Mouse (Mus musculus) neural tube, embryonic 10.5 days (tissue): ENCODE measurements around the gene Map2.
A peak's percentile ranks its signal among the peaks of the same experiment; 100 is the strongest.

Experiments used
- DNase-seq: peaks from one replicate; pipeline ENCODE4 v3.0.0-alpha.2; 2017; ENCODE audit warnings: low spot score; ENCODE audit errors: extremely low spot score

The Map2 gene

DNA sequence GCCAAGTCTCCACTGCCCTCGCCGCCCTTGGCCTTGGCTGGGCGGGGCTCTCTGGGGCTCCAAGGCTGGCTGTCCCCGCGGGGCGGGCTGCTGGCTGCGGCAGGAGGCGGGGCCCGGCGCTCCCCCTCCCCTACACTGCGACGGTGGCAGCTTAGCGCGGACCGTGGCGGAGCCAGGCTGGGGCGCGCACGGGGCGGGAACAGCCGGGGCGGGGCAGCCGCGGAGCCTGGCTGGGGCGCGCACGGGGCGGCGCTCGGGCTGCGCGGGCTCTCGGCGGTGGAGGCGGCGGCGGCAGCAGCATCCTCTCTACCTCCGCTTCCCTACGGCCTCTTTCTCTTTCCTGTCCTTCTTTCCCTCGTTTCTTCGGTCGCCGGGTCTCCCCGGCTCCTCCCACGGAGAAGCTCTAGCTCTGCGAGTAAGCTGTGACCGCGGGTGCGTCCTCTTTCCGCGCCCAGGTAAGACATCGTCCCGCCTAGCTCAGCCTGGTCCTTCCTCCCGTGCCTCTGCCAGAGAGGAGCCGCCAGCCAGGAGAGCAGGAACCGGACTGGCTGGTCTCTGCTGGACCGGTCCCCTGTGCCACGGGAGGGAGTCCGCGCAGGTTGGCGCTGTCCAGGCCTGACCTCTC lies at the start of gene Map2:
Map2 (plus strand) TSS at position 233 of the 625 bp plus-strand sequence.
- DNase-seq, result peak; percentile 80

DNA sequence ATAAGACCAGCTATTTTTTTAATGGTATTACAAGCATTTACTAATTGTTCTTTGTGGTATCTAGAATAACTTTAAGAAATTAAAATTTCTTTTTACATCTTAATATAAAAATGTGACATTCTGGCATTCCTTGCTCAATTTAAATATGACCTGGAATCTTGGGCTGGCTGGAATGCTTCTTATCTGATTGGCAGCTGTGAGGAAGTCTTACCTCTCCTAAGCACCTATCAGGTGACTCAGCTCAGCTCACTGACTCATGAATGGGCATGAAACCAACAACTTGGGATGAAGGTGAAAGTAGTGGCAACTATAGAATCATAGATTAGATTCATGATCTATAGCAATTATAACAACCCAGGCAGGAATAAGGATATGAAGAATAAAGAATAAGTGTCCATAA lies 42.1 kb upstream of the Map2 start:
- DNase-seq, result no peak

DNA sequence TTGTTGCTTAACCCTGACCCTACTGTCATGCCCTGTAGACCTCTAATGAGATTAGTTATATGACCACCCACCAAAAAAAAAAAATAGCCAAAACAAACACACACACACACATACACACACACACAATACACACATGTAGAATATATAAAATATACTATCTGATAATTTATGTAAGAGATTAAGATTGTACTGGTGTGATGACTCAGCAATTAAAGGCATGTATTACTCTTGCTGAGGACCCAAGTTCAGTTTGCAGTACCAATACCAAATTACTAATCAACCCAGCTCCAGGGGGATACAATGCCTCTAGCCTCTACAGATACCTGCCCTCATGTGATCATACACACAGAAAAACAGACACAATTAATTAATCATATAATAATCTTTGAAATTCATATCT lies 39.7 kb upstream of the Map2 start:
- no peak for DNase-seq

DNA sequence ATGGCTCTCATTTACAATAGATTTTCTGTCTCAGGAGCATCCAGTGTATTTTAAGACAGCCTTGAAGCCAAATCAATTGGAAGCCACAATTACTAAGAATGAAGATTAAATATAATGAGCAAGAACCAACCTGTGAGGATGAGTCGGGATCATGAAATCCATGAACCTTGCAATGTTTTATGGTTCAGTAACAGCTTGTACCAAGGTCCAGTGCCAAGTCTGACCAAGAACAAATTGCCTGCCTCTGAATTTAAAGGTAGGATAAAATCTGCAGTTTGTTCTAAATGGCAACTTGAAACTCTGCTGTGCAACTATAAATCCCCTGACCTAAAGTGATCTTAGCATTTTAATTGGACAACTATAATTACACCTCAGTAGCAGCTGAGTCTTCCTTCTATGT lies 34.4 kb upstream of the Map2 start:
- DNase-seq, result no peak

DNA sequence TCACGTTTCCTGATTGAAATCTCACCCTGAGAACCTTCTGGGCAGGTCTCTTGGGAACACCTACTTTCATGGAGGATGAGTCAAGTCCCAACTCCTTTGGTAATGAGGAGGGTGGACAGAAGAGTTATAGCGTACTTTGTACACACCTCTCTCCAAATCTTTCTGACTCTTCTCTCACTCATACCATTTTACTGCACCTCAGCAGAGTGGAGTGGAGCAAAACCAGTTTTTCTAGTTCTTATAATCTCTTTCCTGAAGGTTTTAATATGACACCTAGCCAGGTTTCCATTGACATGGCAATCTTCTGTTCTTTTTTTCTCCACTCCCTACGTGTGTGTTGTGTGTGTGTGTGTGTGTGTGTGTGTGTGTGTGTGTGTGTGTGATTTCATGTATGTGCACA lies 29.9 kb upstream of the Map2 start:
- no peak for DNase-seq

DNA sequence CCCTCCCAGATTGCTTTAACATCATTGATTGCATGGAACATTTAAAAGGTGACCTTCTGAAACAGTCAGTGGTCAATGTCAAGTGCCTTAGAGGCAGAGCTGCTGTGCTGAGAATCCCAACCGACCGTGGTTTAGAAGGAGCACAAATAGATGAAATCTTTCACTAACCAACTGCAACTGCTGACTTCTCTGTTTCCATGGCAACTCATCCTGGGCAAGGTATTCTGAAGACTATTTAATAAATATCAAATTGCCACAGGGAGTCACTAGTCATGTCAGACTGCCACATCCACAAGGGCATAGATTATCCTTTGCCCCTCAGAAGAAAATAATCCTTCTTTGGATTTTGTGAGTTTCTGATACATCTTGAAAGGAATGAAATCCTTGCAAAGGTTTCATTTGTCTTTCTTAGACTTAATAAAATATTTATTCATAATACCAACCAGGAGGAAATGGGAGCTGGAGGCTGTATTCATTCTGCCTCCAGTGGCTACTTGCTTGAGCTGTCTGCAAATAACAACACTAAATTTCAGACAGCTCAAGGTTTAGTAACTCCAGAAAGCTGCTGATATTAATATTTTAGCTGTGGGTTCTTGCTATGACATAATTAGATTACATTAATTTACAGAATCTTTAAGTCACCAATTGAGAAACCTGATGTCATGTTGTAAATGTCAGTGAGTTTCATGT lies 26.1 kb upstream of the Map2 start:
- no peak for DNase-seq

DNA sequence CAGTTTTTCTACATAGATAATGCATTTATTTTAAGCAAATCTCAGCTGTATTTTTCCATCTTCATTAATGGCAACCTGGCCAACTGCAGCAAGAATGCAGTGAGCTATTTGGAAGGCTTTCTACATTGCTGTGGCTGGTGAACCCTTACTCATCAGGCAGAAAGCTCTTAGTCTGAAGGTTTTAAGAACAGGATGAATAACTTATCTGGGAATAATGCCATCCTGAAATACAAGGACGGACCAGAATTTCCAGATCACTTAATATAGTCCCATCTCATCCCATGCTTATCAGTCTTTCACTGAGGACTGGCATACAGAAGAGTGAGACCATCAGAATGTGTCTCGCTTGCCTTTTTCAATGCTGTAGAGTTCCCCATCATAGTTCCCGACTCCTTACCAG lies 24.3 kb upstream of the Map2 start:
- DNase-seq, result no peak

DNA sequence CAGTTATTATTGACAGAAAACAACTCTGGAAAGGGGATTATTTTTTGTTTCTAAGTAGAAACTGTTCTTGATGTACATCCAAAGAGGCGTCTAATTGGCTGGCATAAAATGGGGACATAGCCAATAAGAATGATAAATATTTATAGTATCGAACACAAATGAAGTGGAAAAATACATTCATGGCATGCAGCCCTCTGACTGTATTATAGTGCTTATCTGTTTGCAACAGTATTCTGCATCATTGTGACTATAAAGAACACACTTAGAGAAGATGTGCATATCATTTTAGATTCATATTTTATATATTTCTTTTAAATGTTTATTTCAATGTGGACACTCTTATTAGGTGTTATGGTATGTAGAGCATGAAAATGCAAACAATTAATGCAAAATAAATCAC lies 17.9 kb upstream of the Map2 start:
- no peak for DNase-seq

DNA sequence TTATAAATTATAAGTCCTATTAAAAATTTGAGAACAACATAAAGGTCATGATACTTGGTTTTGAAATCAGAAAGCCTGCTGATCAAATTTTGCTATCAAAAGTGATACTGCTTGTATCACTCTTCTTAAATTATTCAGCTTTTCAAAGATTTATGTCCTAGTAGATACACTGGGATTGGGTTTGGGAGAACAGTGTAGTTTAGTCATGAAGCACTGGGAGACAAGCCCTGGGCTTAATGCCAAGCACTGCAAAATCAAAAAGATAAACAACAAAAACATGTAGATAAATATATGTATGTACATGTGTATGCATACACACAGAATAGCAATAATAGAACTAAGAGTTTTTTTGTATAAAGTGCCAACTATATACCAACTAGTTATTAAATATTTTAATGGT lies 17.5 kb upstream of the Map2 start:
- no peak for DNase-seq

DNA sequence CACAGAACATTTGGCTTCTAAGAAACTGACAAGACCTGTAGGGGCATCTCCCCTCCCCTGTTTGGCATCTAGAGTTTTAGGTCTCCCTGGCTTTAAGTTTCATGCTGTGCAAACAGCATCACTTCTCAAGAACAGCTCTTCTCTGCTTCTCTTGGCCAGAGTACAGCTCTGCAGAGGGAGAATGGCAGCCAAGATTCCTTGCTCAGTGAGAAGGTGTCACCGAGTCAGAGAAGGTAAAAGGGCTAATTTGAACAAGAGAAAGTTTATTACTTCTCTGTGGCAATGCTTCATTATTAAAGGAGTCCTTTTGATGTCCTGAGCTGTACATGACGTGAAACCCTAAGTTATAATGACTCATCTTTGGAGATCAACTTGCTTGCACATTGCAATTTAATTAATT lies 10.4 kb upstream of the Map2 start:
- DNase-seq, result no peak

DNA sequence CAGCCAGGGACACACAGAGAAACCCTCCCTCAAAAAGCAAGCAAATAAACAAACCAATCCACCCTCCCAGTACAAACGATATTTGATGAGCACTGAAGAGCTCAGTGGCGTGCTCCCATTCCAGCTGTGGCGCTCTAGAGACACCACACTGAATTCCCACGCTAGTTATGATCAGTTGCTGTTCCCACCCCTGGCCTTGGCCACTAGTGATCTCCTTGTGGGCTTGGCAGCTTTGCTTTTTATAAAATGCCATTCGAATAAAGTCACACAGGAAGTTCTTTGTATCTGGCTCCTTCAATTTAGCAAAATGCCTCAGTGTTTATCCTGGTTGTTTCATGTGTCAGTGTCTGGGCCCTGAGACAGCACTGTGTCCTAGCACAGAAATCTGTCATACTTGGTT lies 6.4 kb upstream of the Map2 start:
- DNase-seq, result no peak

DNA sequence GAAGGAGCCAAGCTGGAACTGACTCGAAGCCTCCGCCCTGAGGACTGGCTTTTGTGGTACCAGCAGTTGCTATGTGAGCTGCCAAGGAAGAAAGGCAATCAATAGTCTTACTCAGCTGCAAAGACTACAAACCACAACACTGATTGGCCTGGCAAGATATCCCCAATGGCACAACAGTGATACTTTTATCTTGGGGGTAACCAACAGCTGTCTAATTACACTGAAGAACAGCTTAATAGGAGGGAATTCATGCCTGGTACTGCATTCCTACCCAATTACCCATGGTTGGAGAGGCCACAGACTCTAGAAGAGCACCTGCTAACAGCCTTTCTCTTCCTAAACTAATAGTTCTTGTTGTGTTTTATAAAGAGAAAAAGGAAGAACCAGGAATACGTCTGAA lies 2.9 kb upstream of the Map2 start:
- no peak for DNase-seq

DNA sequence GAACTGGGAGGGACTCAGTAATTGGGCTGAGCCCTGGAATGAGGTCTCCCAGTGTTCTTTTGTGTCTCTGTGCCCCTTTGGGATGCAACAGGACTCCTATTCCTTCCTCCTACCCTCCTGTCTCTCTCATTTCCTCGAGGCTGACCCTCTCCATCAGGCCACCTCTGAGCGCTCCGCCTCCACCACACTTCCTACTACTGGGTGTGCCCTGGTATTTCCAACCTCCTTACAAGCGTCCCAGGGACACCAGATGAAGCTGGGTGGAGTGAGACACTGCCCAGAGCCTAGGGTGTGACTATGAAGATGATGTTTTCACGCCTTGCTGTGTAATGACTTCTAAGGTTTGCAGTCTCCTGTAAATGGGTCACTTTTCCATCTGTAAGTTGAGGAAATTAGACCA lies 1.4 kb upstream of the Map2 start:
- DNase-seq, result no peak

DNA sequence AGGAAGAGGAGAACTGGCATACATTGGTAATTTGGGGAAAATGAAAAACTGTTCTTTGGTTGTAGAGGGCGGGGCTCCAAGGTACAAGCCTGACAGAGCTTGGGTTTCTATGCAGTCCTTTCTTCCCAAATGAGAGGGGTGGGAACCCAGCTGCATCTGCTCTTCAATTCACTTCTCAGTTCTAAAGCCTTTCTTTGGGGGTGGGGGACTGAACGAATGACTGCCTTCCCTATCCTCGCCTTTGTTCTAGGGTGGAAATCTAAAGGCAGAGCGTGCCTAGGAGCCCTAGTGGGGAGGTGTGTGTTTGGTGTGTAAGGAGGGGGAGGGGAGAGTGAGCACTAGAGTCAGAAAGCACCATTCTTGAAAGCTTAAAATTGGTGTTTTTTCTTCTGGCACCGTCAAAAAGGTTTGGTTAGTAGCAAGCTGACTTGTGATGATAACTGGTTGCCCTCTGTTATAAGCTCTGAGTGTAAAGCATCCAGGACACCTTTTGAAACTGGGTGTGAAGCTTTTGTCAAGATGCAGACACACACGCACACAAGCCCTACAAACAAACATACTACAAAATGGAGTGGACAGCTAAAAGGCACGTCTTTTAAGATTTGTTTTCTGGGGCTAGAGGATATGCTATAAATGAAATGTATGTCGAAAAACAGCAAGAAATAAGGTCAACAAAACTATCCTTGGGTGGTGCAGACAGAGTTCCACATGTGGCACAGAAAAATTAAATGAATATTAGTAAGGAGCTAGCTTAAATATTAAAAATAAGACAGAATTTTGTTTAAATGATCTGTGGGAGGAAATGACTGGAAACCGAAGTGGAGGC lies 1.2 kb downstream of the Map2 start:
- peak; percentile 19 for DNase-seq

DNA sequence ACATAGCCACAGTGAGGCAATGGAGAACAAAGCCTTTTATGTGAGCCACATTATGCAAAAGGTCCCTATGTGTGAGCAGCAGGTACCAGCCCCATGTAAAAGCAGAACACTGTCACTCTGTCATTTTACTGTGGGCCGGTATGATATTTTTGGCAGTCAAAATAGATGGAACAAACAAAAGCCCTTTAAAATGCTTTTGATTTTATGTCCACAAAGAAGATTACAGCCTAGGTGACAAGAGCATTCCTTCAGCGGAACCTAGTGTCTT lies 1.7 kb downstream of the Map2 start:
- DNase-seq, result no peak

DNA sequence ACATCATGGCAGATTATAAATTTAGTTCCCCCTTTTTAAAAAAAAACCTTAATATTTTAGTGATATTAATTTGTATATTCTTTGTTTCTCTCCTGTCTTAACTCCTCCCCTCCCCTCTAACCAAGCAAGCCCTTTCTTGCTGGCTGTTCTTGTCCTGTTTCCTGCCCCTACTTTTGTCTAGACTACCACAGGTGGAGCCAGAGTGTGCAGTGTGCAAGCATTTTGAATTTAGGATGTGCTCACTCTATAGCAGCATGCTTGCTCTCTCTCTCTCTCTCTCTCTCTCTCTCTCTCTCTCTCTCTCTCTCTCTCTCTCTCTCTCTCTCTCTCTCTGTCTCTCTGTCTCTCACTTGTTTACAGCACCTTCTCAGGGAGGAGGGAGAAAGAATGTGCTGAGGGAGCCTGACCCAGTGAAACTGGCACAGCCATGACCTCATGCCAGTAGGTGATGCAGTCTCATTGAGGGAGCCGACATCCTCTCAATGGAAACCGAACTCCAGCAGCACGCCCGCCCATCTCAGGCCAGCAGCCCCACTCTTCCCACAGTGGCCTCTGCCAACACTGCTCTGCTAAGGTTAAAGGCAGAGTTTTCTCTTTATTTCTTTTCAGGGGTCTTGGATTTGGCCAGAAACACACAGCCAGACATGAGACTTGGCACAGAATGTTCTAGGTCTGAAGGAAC lies 2.6 kb downstream of the Map2 start:
- no peak for DNase-seq

DNA sequence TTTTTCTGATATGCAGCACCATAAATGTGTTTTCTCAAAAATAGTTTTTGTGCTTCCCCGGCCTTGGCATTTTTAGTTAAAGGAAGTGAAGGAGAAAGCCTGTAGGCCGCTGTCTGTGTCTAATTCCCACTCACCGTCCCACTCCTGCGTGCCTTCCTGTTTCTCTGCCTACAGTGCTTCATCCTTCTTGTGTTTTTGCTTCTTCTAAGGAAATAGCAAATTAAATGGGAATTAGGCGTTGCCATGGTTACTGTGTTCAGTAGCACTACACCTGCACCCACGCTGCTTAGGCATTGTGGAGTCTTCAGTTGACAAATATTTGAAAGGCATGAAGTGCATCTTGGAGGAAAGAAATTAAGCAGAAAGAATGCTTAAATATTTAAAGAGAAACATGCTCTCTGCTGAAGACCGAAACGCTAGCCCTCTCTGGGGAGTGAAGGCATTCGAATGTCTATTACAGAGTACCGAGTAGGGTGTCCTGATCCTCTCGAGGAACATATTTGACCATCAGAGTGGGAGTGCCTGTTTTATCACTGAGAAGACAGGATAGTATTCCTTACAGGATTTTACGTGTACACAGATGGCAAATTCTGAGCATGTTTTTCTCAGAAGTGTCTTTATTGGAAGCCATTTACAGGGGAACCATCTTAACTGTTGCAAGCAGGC lies 12.1 kb downstream of the Map2 start:
- DNase-seq, result no peak

DNA sequence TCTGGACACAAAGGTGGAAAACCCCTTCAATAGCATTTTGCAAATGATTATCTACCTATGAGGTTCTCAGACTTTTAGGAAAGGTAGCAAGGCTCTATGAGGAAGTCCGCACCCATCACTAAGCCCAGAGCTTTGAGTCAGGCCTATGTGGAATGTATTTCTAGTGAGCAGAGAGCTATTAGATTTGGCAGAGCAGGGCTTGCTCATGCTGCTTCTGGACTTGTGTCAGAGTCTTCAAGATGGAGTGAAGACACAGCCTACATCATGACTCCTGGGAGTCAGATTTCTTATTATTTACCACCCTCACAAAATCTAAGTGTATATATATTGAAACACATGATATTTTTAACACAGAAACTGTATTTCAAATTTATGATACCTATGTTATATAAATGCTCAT lies 17.3 kb downstream of the Map2 start:
- DNase-seq, result no peak

DNA sequence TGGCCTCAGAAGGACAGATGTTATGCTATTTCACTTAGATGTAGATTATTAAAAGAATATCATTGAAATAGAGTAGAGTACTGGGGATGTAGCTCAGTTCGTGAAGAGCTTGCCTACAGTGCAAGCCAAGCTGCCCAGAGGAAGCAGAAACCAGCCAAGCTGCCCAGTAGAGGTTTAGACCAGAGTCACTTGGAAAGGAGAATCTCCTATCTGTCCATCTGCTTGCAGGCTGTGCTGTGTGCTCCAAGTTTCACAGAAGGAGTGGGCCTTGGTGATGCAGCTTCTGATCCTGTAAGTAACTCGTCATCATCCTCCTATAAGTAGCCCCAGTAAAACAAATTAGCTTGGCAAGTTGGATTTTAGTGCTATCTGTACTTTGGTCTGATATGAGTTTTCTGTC lies 17.8 kb downstream of the Map2 start:
- DNase-seq, result no peak

DNA sequence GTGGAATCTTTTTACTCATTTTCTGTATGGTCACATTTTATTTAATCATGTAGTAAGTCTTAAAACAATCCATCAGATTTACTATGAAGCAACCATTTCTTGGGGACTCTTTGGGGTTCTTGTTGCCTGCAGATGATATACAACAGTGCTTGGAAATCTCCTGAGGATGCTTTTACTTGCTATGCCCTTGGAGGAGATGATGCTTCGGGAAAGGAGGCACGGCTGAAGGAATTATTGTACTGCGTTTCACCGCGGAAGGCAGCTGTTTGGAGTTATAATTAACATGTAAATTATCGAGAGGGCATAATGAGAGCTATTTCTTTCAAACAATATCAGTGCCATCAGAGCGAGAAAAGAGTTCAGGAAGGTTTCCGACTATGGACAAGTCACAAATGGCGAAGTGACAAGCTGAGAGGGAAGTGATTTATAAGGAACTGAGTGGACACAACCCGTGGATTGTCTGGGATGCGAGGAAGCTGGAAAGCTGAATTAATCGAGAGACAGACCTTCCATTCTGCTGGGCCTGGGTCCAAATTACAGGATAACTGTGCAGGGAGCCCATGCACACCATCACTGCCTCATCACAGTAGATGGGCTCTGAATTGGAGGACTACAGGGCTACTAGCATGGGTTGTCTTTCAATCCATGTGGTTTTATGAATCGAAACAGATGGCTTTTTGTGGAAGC lies 20.1 kb downstream of the Map2 start:
- no peak for DNase-seq

DNA sequence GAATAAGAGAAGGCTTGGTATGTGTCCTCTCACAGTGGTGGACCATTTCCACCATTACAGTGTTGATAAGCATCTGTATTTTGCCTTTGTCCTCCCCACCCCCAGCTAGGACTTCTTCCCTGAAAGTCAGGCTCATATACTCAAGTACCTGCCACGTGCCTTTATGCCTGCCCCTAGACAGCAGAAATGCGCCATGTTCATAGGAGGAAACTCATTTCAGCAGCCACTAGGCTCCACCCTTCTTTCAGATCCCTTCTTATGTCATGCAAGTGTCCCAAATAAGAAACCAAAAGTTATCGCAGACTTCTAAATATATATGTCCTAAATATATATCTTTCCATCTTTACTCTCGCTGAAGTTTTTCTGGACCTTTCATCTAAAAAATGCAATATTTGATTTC lies 21.2 kb downstream of the Map2 start:
- DNase-seq, result no peak
